Mouse (Mus musculus): ENCODE measurements at regions not wholly inside any gene's neighbourhood (a gene's known extent, or its start where the extent isn't known, plus 50 kb on each side); places are given as distances from the start of the nearest gene placed in this dataset.

- no peak overlapping the region for H3K9ac ChIP-seq
- no peaks in the 10 kb centered on the region for H3K36me3 ChIP-seq (ENCODE audit: insufficient read depth)
- H3K9me3 ChIP-seq (ENCODE audit: low read length), result peaks cover 19% of the 10 kb centered on the region
- no peaks in the 10 kb centered on the region for H3K27me3 ChIP-seq (ENCODE audit: insufficient read depth, low read length)
- no peaks in the 10 kb centered on the region for H3K4me1 ChIP-seq (ENCODE audit: insufficient read depth)
- no peak overlapping the region for H3K4me3 ChIP-seq (ENCODE audit: low read depth, low read length)
- H3K27ac ChIP-seq (ENCODE audit: low read depth, low read length), result no peak overlapping the region
- H3K4me2 ChIP-seq (ENCODE audit: low read depth), result no peak overlapping the region
- no peak for TF ChIP-seq CTCF (IDR thresholded peaks at IDR 0.05; ENCODE audit: low read depth)
- 91% methylated on average over 1 of the region's 1 CpGs for WGBS
- ATAC-seq (no peak), DNase-seq (no peak)
Observed at GRCm38 (mm10) chr10:98842721-98843120, 71.5 kb upstream of the Atp2b1 start.

- Histone ChIP-seq H3K4me1 (ENCODE audit: insufficient read depth) (no peaks in the 10 kb centered on the region), H3K36me3 (ENCODE audit: insufficient read depth) (no peaks in the 10 kb centered on the region), H3K27ac (ENCODE audit: low read depth, low read length) (no peak overlapping the region), H3K9me3 (ENCODE audit: low read length) (no peaks in the 10 kb centered on the region), H3K4me2 (ENCODE audit: low read depth) (no peak overlapping the region), H3K9ac (no peak overlapping the region), H3K4me3 (ENCODE audit: low read depth, low read length) (no peak overlapping the region), H3K27me3 (ENCODE audit: insufficient read depth, low read length) (no peaks in the 10 kb centered on the region)
- ATAC-seq, result no peak
- TF ChIP-seq CTCF (IDR thresholded peaks at IDR 0.05; ENCODE audit: low read depth), result no peak
- no peak for DNase-seq
- 92% methylated on average over 3 of the region's 3 CpGs for WGBS
Observed at GRCm38 (mm10) chr10:98849851-98850250, 64.4 kb upstream of the Atp2b1 start.

- Histone ChIP-seq H3K9ac (no peak overlapping the region), H3K4me2 (ENCODE audit: low read depth) (no peak overlapping the region)
- WGBS, result 51% methylated on average over 3 of the region's 3 CpGs
Observed at GRCm38 (mm10) chr10:98857395-98857794, 56.8 kb upstream of the Atp2b1 start.

DNA sequence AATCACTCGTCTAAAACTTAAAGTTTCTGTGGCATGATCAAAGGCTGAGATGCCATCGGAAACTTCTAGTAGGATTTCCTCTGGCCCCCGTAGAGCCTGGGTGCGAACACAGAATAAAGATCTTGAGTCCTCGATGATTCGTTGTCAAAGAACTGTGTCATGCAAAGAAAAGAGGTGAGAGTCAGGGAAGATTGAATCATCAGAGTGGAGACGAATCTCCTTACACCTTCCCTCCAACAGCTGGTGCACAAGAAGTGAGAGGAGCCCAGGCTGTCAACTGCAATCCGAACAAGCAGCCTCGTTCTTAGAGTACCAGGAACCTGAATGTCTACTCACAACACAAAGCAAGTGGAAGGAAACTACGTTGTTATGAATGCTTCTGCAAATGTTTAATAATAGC, 52.7 kb upstream of the Atp2b1 start:
- TF ChIP-seq CTCF (IDR thresholded peaks at IDR 0.05; ENCODE audit: low read depth), result no peak
- Histone ChIP-seq H3K27me3 (ENCODE audit: insufficient read depth, low read length) (no peaks in the 10 kb centered on the region), H3K4me2 (ENCODE audit: low read depth) (no peak overlapping the region), H3K4me1 (ENCODE audit: insufficient read depth) (no peaks in the 10 kb centered on the region), H3K9ac (no peak overlapping the region), H3K9me3 (ENCODE audit: low read length) (no peaks in the 10 kb centered on the region), H3K4me3 (ENCODE audit: low read depth, low read length) (no peak overlapping the region), H3K27ac (ENCODE audit: low read depth, low read length) (no peak overlapping the region), H3K36me3 (ENCODE audit: insufficient read depth) (no peaks in the 10 kb centered on the region)
- ATAC-seq (no peak), DNase-seq (no peak)
- 87% methylated on average over 10 of the region's 10 CpGs for WGBS

More at GRCm38 (mm10) chr10:98857395-98857794, 56.8 kb upstream of the Atp2b1 start:
- Histone ChIP-seq H3K27ac (ENCODE audit: low read depth, low read length) (no peak overlapping the region), H3K4me3 (ENCODE audit: low read depth, low read length) (no peak overlapping the region), H3K36me3 (ENCODE audit: insufficient read depth) (no peaks in the 10 kb centered on the region), H3K27me3 (ENCODE audit: insufficient read depth, low read length) (no peaks in the 10 kb centered on the region), H3K9me3 (ENCODE audit: low read length) (no peaks in the 10 kb centered on the region), H3K4me1 (ENCODE audit: insufficient read depth) (no peaks in the 10 kb centered on the region)
- no peak for TF ChIP-seq CTCF (IDR thresholded peaks at IDR 0.05; ENCODE audit: low read depth)
- no peak for DNase-seq
- ATAC-seq, result no peak

GRCm38 (mm10) chr10:98862712-98863111, 51.5 kb upstream of the Atp2b1 start:
- no peaks in the 10 kb centered on the region for H3K27me3 ChIP-seq (ENCODE audit: insufficient read depth, low read length)
- H3K4me2 ChIP-seq (ENCODE audit: low read depth), result no peak overlapping the region
- no peaks in the 10 kb centered on the region for H3K9me3 ChIP-seq (ENCODE audit: low read length)
- ATAC-seq (no peak), DNase-seq (no peak)
- no peak for TF ChIP-seq CTCF (IDR thresholded peaks at IDR 0.05; ENCODE audit: low read depth)
- no peak overlapping the region for H3K4me3 ChIP-seq (ENCODE audit: low read depth, low read length)
- no peak overlapping the region for H3K9ac ChIP-seq
- 91% methylated on average over 4 of the region's 4 CpGs for WGBS
- no peak overlapping the region for H3K27ac ChIP-seq (ENCODE audit: low read depth, low read length)
- H3K4me1 ChIP-seq (ENCODE audit: insufficient read depth), result no peaks in the 10 kb centered on the region
- H3K36me3 ChIP-seq (ENCODE audit: insufficient read depth), result no peaks in the 10 kb centered on the region

DNA sequence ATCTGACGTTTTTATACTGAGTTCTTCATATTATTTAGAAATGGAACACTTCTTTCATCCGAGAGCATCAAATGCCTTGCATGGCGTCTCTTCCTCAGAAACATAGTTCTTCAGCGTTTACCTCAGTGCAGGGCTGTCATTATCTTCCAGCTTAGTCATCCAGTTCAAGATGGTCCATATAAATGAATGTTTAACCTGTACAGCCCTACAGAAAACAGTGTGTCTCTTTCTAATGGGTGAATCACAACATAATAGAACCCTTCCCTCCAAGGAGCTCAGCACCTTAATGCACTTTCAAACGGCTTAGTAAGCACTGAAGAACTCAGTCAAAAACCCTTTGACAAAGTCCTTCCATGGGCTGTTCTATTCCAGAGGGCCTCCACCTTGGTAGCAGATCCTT, 49.8 kb upstream of the Atp2b1 start:
- no peak for TF ChIP-seq CTCF (IDR thresholded peaks at IDR 0.05; ENCODE audit: low read depth)
- Histone ChIP-seq H3K27ac (ENCODE audit: low read depth, low read length) (no peak overlapping the region), H3K4me1 (ENCODE audit: insufficient read depth) (no peaks in the 10 kb centered on the region), H3K9me3 (ENCODE audit: low read length) (no peaks in the 10 kb centered on the region), H3K4me3 (ENCODE audit: low read depth, low read length) (no peak overlapping the region), H3K4me2 (ENCODE audit: low read depth) (no peak overlapping the region), H3K36me3 (ENCODE audit: insufficient read depth) (no peaks in the 10 kb centered on the region), H3K27me3 (ENCODE audit: insufficient read depth, low read length) (no peaks in the 10 kb centered on the region), H3K9ac (no peak overlapping the region)
- ATAC-seq (no peak), DNase-seq (no peak)
- WGBS, result 87% methylated on average over 5 of the region's 5 CpGs

Measured in forebrain, postnatal 0 days (tissue).